Mouse (Mus musculus) hindbrain, postnatal 0 days (tissue): ENCODE results near the gene Il18rap. TPM values are rescaled to one million over a fixed set of nuclear protein-coding genes. Genes with fewer than 3 reads are reported as not detected.
"Not testable (repeated sequence)": the region's sequence is repeated elsewhere in the genome, so short reads cannot be mapped to it uniquely, and the experiment has no call there.

Source experiments
- ATAC-seq: fragments of 200-750 bp; cut with Nextera tagmentation; 2 replicates; pipeline ENCODE4 v1.8.0; 2017; ENCODE audit warnings: mild to moderate bottlenecking, moderate TSS enrichment, moderate library complexity
- DNase-seq: peaks from one replicate; pipeline ENCODE4 v3.0.0-alpha.2; 2015; ENCODE audit warnings: low spot score
- H3K27ac ChIP-seq: fragments of 300-500 bp; sonication (generic); 2 replicates; pipeline ENCODE4 v1.5.1; 2014; ENCODE audit warnings: mild to moderate bottlenecking
- H3K27me3 ChIP-seq: fragments of 300-500 bp; sonication (generic); 2 replicates; pipeline ENCODE4 v1.6.1; 2014; ENCODE audit warnings: low read length, mixed read lengths; ENCODE audit not compliant: insufficient read depth
- H3K36me3 ChIP-seq: fragments of 300-500 bp; sonication (generic); 2 replicates; pipeline ENCODE4 v1.6.1; 2014; ENCODE audit warnings: low read length, mixed read lengths; ENCODE audit not compliant: insufficient read depth
- H3K4me1 ChIP-seq: fragments of 300-500 bp; sonication (generic); 2 replicates; pipeline ENCODE4 v1.6.1; 2014; ENCODE audit warnings: antibody characterized with exemption, low read length, mixed read lengths; ENCODE audit not compliant: insufficient read depth
- H3K4me2 ChIP-seq: fragments of 300-500 bp; sonication (generic); 2 replicates; pipeline ENCODE4 v1.6.1; 2014; ENCODE audit warnings: low read depth, mild to moderate bottlenecking, low read length, moderate library complexity, mixed read lengths
- H3K4me3 ChIP-seq: fragments of 300-500 bp; sonication (generic); 2 replicates; pipeline ENCODE4 v1.5.1; 2014; ENCODE audit warnings: low read length
- H3K9ac ChIP-seq: fragments of 300-500 bp; sonication (generic); replicated peaks from 2 replicates; pipeline ENCODE4 v1.6.1; 2014; ENCODE audit warnings: mild to moderate bottlenecking, low read length, moderate library complexity, mixed read lengths
- H3K9me3 ChIP-seq: fragments of 300-500 bp; sonication (generic); 2 replicates; pipeline ENCODE4 v1.6.1; 2016; ENCODE audit warnings: low read length, mixed read lengths
- CTCF ChIP-seq: IDR thresholded peaks from 2 replicates; pipeline ENCODE4 v1.5.1; 2016; ENCODE audit warnings: antibody characterized with exemption, control low read depth, low read depth
- WGBS: fragments of 180-500 bp; shearing (Covaris S2); extraction: QIAGEN DNeasy Blood & Tissue Kit; methylation state at CpG from one replicate; pipeline ENCODE4 v1.1.7; 2014; 5-methylcytosine and 5-hydroxymethylcytosine counted together
- polyA plus RNA-seq: library from polyadenylated mRNA; unstranded; fragments of >200 nt; fragmentation: Nextera tagmentation; extraction: Ambion mirVana; gene quantifications from 2 replicates; pipeline ENCODE4 v1.2.1, GENCODE M21; 2015
- total RNA-seq: library from RNA; depleted of rRNA; stranded (reverse); fragments of >200 nt; gene quantifications from 2 replicates; pipeline ENCODE4 v1.2.3, GENCODE M21; 2014; rRNA removed

Il18rap gene
- total and polyA plus RNA-seq, 2 experiments from 2014 or later: 0.10 TPM; not detected in 1

- DNase-seq: no peak
- ATAC-seq: no peak
- no peak overlapping the region for H3K27ac ChIP-seq
- no peak overlapping the region for H3K4me3 ChIP-seq
- H3K4me1 ChIP-seq: no peaks in the 10 kb centered on the region
- no peak overlapping the region for H3K9ac ChIP-seq
- H3K4me2 ChIP-seq: no peak overlapping the region
- H3K27me3 ChIP-seq: no peaks in the 10 kb centered on the region
- 81% methylated on average over 5 of the region's 5 CpGs for WGBS
- H3K36me3 ChIP-seq: no peaks in the 10 kb centered on the region
- no peak for TF ChIP-seq CTCF
- no peaks in the 10 kb centered on the region for H3K9me3 ChIP-seq
Measured at GRCm38 (mm10) chr1:40586776-40587175, 71.6 kb downstream of the Il18rap start.

GRCm38 (mm10) chr1:40590931-40591330, 75.8 kb downstream of the Il18rap start:
- Histone ChIP-seq H3K4me2 (no peak overlapping the region), H3K36me3 (no peaks in the 10 kb centered on the region), H3K9ac (no peak overlapping the region), H3K4me1 (no peaks in the 10 kb centered on the region), H3K27ac (no peak overlapping the region), H3K9me3 (no peaks in the 10 kb centered on the region), H3K27me3 (no peaks in the 10 kb centered on the region), H3K4me3 (no peak overlapping the region)
- ATAC-seq: no peak
- DNase-seq: no peak
- 87% methylated on average over 4 of the region's 4 CpGs for WGBS
- TF ChIP-seq CTCF: no peak

GRCm38 (mm10) chr1:40597822-40598221, 82.7 kb downstream of the Il18rap start:
- no peaks in the 10 kb centered on the region for H3K9me3 ChIP-seq
- no peaks in the 10 kb centered on the region for H3K27me3 ChIP-seq
- no peak overlapping the region for H3K4me3 ChIP-seq
- no peak for DNase-seq
- H3K36me3 ChIP-seq: no peaks in the 10 kb centered on the region
- 69% methylated on average over 5 of the region's 5 CpGs for WGBS
- H3K27ac ChIP-seq: no peak overlapping the region
- ATAC-seq: no peak
- no peak overlapping the region for H3K9ac ChIP-seq
- H3K4me2 ChIP-seq: no peak overlapping the region
- H3K4me1 ChIP-seq: no peaks in the 10 kb centered on the region
- no peak for TF ChIP-seq CTCF

GRCm38 (mm10) chr1:40599661-40600060, 84.5 kb downstream of the Il18rap start:
- H3K4me2 ChIP-seq, H3K9me3 ChIP-seq, H3K4me3 ChIP-seq, H3K9ac ChIP-seq, H3K27me3 ChIP-seq, H3K4me1 ChIP-seq, H3K27ac ChIP-seq, DNase-seq, H3K36me3 ChIP-seq, ATAC-seq: not testable (repeated sequence)
- 84% methylated on average over 9 of the region's 9 CpGs for WGBS

- no peaks in the 10 kb centered on the region for H3K4me1 ChIP-seq
- H3K4me2 ChIP-seq: no peak overlapping the region
- 80% methylated on average over 25 of the region's 25 CpGs for WGBS
- H3K27me3 ChIP-seq: no peaks in the 10 kb centered on the region
- H3K9ac ChIP-seq: no peak overlapping the region
- ATAC-seq: no peak
- no peak overlapping the region for H3K4me3 ChIP-seq
- TF ChIP-seq CTCF: no peak
- H3K27ac ChIP-seq: no peak overlapping the region
- no peak for DNase-seq
- H3K9me3 ChIP-seq: no peaks in the 10 kb centered on the region
- no peaks in the 10 kb centered on the region for H3K36me3 ChIP-seq
Measured at GRCm38 (mm10) chr1:40600394-40601327, 85.5 kb downstream of the Il18rap start.

Other genes starting within 250 kb of the Il18rap start
- gene Il1rl2, start 190.8 kb upstream of the Il18rap start, total RNA-seq: 0.42 and 1.3 TPM in 2 replicates
- gene Il1rl2, start 190.8 kb upstream of the Il18rap start, polyA plus RNA-seq: 0.52 and 0.76 TPM in 2 replicates
- 0.10 TPM in 1 of 2 replicates, not detected in the other for gene Il1rl1, start 85.8 kb upstream of the Il18rap start, total RNA-seq
- 0.09 TPM in 1 of 2 replicates, not detected in the other for gene Il1rl1, start 85.8 kb upstream of the Il18rap start, polyA plus RNA-seq
- not detected in 2 replicates for gene Il18r1, start 49.8 kb upstream of the Il18rap start, total RNA-seq
- gene Il18r1, start 49.8 kb upstream of the Il18rap start, polyA plus RNA-seq: not detected in 2 replicates
- gene Slc9a4, start 64.7 kb downstream of the Il18rap start, total RNA-seq: 0.58 and 0.65 TPM in 2 replicates
- 0.10 TPM in 1 of 2 replicates, not detected in the other for gene Slc9a4, start 64.7 kb downstream of the Il18rap start, polyA plus RNA-seq
- gene Slc9a2, start 165.2 kb downstream of the Il18rap start, total RNA-seq: 2.7 and 3.5 TPM in 2 replicates
- gene Slc9a2, start 165.2 kb downstream of the Il18rap start, polyA plus RNA-seq: 0.78 and 0.92 TPM in 2 replicates